Mouse (Mus musculus): ENCODE data around the gene Col27a1. TPM values are rescaled to one million over a fixed set of nuclear protein-coding genes. Genes with fewer than 3 reads are reported as not detected.

Gene Col27a1
- polyA plus RNA-seq, 1 experiment from 2014 or later, result 2.6 TPM

GRCm38 (mm10) chr4:63338414-63339076 is 124.7 kb downstream of the Col27a1 start:
- DNase-seq (ENCODE audit: low spot score) (no peak), ATAC-seq (ENCODE audit: low FRiP score) (no peak)
- Histone ChIP-seq H3K9me3 (ENCODE audit: control insufficient read depth, low read length) (no peaks in the 10 kb centered on the region), H3K36me3 (replicated peaks; ENCODE audit: control insufficient read depth, insufficient read depth) (no peaks in the 10 kb centered on the region), H3K4me3 (replicated peaks; ENCODE audit: low read length) (no peak overlapping the region), H3K27ac (no peak overlapping the region), H3K4me2 (replicated peaks) (no peak overlapping the region), H3K27me3 (ENCODE audit: control insufficient read depth, insufficient read depth, low read length) (no peaks in the 10 kb centered on the region), H3K9ac (no peak overlapping the region), H3K4me1 (replicated peaks; ENCODE audit: control insufficient read depth, insufficient read depth, low read length) (no peaks in the 10 kb centered on the region)
- WGBS, result 68% methylated on average over 3 of the region's 3 CpGs

- no peak overlapping the region for H3K9ac ChIP-seq
- no peaks in the 10 kb centered on the region for H3K9me3 ChIP-seq (ENCODE audit: control insufficient read depth, low read length)
- ATAC-seq (ENCODE audit: low FRiP score) (0 out of 2 replicates have a peak, but pooled peaks have one; percentile 37), DNase-seq (ENCODE audit: low spot score) (no peak)
- H3K27ac ChIP-seq, result no peak overlapping the region
- WGBS, result 83% methylated on average over 4 of the region's 4 CpGs
- no peaks in the 10 kb centered on the region for H3K27me3 ChIP-seq (ENCODE audit: control insufficient read depth, insufficient read depth, low read length)
- H3K4me3 ChIP-seq (replicated peaks; ENCODE audit: low read length), result no peak overlapping the region
- no peaks in the 10 kb centered on the region for H3K36me3 ChIP-seq (replicated peaks; ENCODE audit: control insufficient read depth, insufficient read depth)
- H3K4me1 ChIP-seq (replicated peaks; ENCODE audit: control insufficient read depth, insufficient read depth, low read length), result no peaks in the 10 kb centered on the region
- H3K4me2 ChIP-seq (replicated peaks), result no peak overlapping the region
These were observed 128.7 kb downstream of the Col27a1 start for GRCm38 (mm10) chr4:63342491-63342890.

DNA sequence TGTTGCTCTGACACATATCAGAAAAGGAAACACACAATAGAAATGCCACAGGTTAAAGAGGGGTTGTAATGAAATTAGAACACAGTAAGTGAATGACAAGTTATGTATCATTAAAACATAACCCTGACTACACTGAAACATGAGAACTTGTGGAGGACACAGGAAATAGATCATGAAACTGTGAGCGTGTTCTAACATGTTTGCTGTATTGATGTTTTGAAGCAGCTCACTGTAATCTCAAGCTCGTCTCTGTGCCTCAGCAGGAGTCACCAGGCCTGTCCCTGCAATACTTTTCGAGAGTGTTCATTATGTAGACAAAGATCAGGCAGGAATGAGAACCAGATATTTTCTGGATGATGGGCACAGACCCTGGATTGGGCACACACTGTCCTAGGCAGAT is 129.8 kb downstream of the Col27a1 start:
- Histone ChIP-seq H3K27me3 (ENCODE audit: control insufficient read depth, insufficient read depth, low read length) (no peaks in the 10 kb centered on the region), H3K27ac (no peak overlapping the region), H3K4me3 (replicated peaks; ENCODE audit: low read length) (no peak overlapping the region), H3K4me1 (replicated peaks; ENCODE audit: control insufficient read depth, insufficient read depth, low read length) (no peaks in the 10 kb centered on the region), H3K4me2 (replicated peaks) (no peak overlapping the region), H3K9ac (no peak overlapping the region), H3K36me3 (replicated peaks; ENCODE audit: control insufficient read depth, insufficient read depth) (no peaks in the 10 kb centered on the region), H3K9me3 (ENCODE audit: control insufficient read depth, low read length) (no peaks in the 10 kb centered on the region)
- ATAC-seq (ENCODE audit: low FRiP score), result no peak
- WGBS, result 75% methylated on average over 3 of the region's 3 CpGs
- no peak for DNase-seq (ENCODE audit: low spot score)

GRCm38 (mm10) chr4:63344295-63344694 is 130.5 kb downstream of the Col27a1 start, which contains the start of gene Orm1:
Gene Orm1, plus strand, starts transcription at chr4:63344560.
- Histone ChIP-seq H3K27me3 (ENCODE audit: control insufficient read depth, insufficient read depth, low read length) (no peaks in the 10 kb centered on the region), H3K9me3 (ENCODE audit: control insufficient read depth, low read length) (no peaks in the 10 kb centered on the region), H3K4me3 (replicated peaks; ENCODE audit: low read length) (no peak within 1 kb of the TSS), H3K27ac (no peak within 1 kb of the TSS), H3K4me2 (replicated peaks) (no peak within 1 kb of the TSS), H3K4me1 (replicated peaks; ENCODE audit: control insufficient read depth, insufficient read depth, low read length) (no peaks in the 10 kb centered on the region), H3K9ac (no peak within 1 kb of the TSS), H3K36me3 (replicated peaks; ENCODE audit: control insufficient read depth, insufficient read depth) (no peaks in the 10 kb centered on the region)
- no peak for DNase-seq (ENCODE audit: low spot score)
- no peak for ATAC-seq (ENCODE audit: low FRiP score)
- WGBS, result 93% methylated on average over 8 of the region's 8 CpGs

DNA sequence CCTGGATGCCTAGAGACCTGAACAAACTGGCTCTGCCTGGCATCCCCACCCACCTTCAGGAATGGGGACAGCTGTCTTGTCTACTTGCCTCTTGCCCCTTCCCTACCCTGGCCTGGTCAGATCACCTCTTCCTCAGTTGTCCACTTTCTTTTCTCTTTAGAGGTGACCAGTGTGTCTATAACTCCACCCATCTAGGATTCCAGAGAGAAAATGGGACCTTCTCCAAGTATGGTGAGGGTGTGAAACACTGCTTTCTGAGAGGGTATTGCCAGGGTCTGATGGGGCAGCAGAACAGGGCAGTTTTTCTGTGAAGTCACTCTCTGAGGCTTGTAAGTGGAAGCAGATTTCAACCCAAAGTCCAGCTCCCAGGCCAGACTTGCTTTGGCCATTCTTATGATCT is 131.5 kb downstream of the Col27a1 start:
- Histone ChIP-seq H3K36me3 (replicated peaks; ENCODE audit: control insufficient read depth, insufficient read depth) (no peaks in the 10 kb centered on the region), H3K4me2 (replicated peaks) (no peak overlapping the region), H3K4me3 (replicated peaks; ENCODE audit: low read length) (no peak overlapping the region), H3K27me3 (ENCODE audit: control insufficient read depth, insufficient read depth, low read length) (no peaks in the 10 kb centered on the region), H3K4me1 (replicated peaks; ENCODE audit: control insufficient read depth, insufficient read depth, low read length) (no peaks in the 10 kb centered on the region), H3K9me3 (ENCODE audit: control insufficient read depth, low read length) (no peaks in the 10 kb centered on the region), H3K27ac (no peak overlapping the region), H3K9ac (no peak overlapping the region)
- ATAC-seq (ENCODE audit: low FRiP score), result no peak
- DNase-seq (ENCODE audit: low spot score), result no peak

- no peaks in the 10 kb centered on the region for H3K9me3 ChIP-seq (ENCODE audit: control insufficient read depth, low read length)
- ATAC-seq (ENCODE audit: low FRiP score) (no peak), DNase-seq (ENCODE audit: low spot score) (no peak)
- H3K4me3 ChIP-seq (replicated peaks; ENCODE audit: low read length), result no peak overlapping the region
- H3K36me3 ChIP-seq (replicated peaks; ENCODE audit: control insufficient read depth, insufficient read depth), result no peaks in the 10 kb centered on the region
- no peaks in the 10 kb centered on the region for H3K4me1 ChIP-seq (replicated peaks; ENCODE audit: control insufficient read depth, insufficient read depth, low read length)
- no peak overlapping the region for H3K9ac ChIP-seq
- H3K4me2 ChIP-seq (replicated peaks), result no peak overlapping the region
- no peaks in the 10 kb centered on the region for H3K27me3 ChIP-seq (ENCODE audit: control insufficient read depth, insufficient read depth, low read length)
- H3K27ac ChIP-seq, result no peak overlapping the region
- 95% methylated on average over 4 of the region's 4 CpGs for WGBS
These were observed 132.9 kb downstream of the Col27a1 start for GRCm38 (mm10) chr4:63346659-63347058.

DNA sequence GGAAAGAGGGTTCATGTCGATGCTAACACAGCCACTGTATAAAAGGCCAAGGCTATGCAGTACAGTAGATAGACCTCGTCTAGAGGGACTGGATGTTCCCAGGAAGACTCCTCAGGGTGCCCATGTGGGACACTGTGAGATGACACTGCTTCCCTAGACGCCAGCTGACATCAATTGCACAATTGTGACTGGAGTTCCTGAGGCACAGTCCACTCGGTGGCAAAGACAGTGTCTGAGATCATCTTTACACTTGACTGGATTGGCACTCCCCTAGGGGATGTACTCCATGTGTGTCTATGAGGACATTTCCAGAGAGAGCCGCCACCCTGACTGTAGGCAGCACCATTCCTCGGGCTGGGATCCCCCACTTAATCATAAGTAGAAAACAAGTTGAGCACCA is 134.7 kb downstream of the Col27a1 start:
- ATAC-seq (ENCODE audit: low FRiP score), result no peak
- Histone ChIP-seq H3K36me3 (replicated peaks; ENCODE audit: control insufficient read depth, insufficient read depth) (no peaks in the 10 kb centered on the region), H3K27ac (no peak overlapping the region), H3K4me3 (replicated peaks; ENCODE audit: low read length) (no peak overlapping the region), H3K9ac (no peak overlapping the region), H3K27me3 (ENCODE audit: control insufficient read depth, insufficient read depth, low read length) (no peaks in the 10 kb centered on the region), H3K4me1 (replicated peaks; ENCODE audit: control insufficient read depth, insufficient read depth, low read length) (no peaks in the 10 kb centered on the region), H3K9me3 (ENCODE audit: control insufficient read depth, low read length) (no peaks in the 10 kb centered on the region), H3K4me2 (replicated peaks) (no peak overlapping the region)
- no peak for DNase-seq (ENCODE audit: low spot score)
- 75% methylated on average over 6 of the region's 6 CpGs for WGBS

DNA sequence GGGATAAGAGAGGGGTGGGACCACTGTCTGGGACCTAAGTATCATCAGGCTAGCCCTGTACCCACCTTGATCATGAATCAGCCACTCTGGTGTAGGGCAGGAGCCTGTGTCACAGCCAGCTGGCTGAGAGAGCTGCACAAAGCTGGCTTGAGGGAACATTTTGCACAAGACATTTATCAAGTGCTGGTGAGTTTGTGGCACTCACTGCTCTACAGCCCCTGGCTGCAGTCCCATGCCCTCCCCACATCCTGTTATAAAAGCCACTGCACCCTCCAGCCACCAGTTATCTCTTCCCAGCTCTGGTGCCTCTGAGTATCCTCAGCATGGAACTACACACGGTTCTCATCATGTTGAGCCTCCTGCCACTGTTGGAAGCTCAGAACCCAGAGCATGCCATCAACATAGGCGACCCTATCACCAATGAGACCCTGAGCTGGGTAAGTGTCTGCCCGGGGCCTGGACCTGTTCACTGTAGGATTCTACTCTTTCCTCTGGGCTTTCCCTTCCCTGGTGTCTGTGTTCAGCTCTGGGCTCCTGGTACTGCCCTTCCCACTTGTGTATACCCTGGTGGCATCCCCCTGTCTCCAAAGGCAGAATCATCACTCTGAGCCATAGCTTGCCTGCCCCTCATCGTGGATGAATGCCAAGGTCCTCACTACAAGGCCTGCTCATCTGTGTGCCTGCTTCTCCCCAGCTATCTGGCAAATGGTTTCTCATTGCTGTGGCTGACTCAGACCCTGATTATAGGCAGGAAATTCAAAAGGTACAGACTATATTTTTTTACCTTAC is 142.3 kb downstream of the Col27a1 start, which contains the start of gene Orm3:
Gene Orm3 (plus strand): TSS at position 286 of the 789 bp plus-strand sequence.
- WGBS, result 76% methylated on average over 4 of the region's 4 CpGs
- no peak for ATAC-seq (ENCODE audit: low FRiP score)

DNA sequence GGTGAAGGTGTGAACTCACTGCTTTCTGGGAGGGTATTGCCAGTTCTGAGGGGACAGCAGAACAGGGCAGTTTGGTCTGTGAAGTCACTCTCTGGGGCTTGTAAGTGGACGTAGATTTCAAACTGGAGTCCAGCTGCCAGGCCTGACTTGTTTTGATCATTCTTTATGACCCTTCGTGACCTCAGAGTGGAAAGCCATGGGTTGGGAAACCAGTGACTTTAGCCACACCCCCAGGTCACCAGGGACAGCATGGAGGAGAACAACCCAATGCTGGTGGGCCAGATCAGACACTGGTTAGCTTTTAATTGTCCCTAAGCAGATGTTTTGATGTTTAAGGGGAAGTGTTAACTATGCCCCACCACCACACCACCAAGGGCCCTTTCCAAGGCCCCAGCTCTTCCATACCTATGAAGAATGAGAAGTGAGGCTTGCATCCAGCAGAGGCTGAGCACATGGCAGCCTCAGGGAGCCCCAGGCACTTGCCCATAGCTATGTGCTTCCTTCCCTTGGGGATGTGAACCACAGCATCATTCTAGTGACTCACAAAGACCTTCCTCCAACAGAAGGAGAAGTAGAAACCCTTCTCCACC is 143.3 kb downstream of the Col27a1 start:
- 71% methylated on average over 2 of the region's 2 CpGs for WGBS
- DNase-seq (ENCODE audit: low spot score) (no peak), ATAC-seq (ENCODE audit: low FRiP score) (no peak)
- no peaks in the 10 kb centered on the region for H3K4me1 ChIP-seq (replicated peaks; ENCODE audit: control insufficient read depth, insufficient read depth, low read length)
- no peak overlapping the region for H3K9ac ChIP-seq
- H3K27me3 ChIP-seq (ENCODE audit: control insufficient read depth, insufficient read depth, low read length), result no peaks in the 10 kb centered on the region
- no peaks in the 10 kb centered on the region for H3K36me3 ChIP-seq (replicated peaks; ENCODE audit: control insufficient read depth, insufficient read depth)
- H3K4me2 ChIP-seq (replicated peaks), result no peak overlapping the region
- no peak overlapping the region for H3K4me3 ChIP-seq (replicated peaks; ENCODE audit: low read length)
- no peak overlapping the region for H3K27ac ChIP-seq
- no peaks in the 10 kb centered on the region for H3K9me3 ChIP-seq (ENCODE audit: control insufficient read depth, low read length)

More for the DNA sequence above, 142.3 kb downstream of the Col27a1 start, which contains the start of gene Orm3:
- no peak within 1 kb of the TSS for H3K27ac ChIP-seq
- no peak within 1 kb of the TSS for H3K4me3 ChIP-seq (replicated peaks; ENCODE audit: low read length)
- H3K9me3 ChIP-seq (ENCODE audit: control insufficient read depth, low read length), result no peaks in the 10 kb centered on the region
- H3K4me2 ChIP-seq (replicated peaks), result no peak within 1 kb of the TSS
- H3K36me3 ChIP-seq (replicated peaks; ENCODE audit: control insufficient read depth, insufficient read depth), result no peaks in the 10 kb centered on the region
- no peak within 1 kb of the TSS for H3K9ac ChIP-seq
- no peaks in the 10 kb centered on the region for H3K4me1 ChIP-seq (replicated peaks; ENCODE audit: control insufficient read depth, insufficient read depth, low read length)
- no peaks in the 10 kb centered on the region for H3K27me3 ChIP-seq (ENCODE audit: control insufficient read depth, insufficient read depth, low read length)
- DNase-seq (ENCODE audit: low spot score), result no peak

Measured in hindbrain, embryonic 14.5 days (tissue).